Mouse (Mus musculus): ENCODE measurements at regions not wholly inside any gene's neighbourhood (a gene's known extent, or its start where the extent isn't known, plus 50 kb on each side); places are given as distances from the start of the nearest gene placed in this dataset.

GRCm38 (mm10) chr16:5787206-5787605 is 97.9 kb upstream of the Rbfox1 start:
- H3K9ac ChIP-seq (ENCODE audit: low read depth, low read length), result no peak overlapping the region
- H3K4me3 ChIP-seq (ENCODE audit: low read depth, low read length), result no peak overlapping the region
- no peaks in the 10 kb centered on the region for H3K9me3 ChIP-seq (replicated peaks; ENCODE audit: control insufficient read depth, low read length)
- no peaks in the 10 kb centered on the region for H3K36me3 ChIP-seq (ENCODE audit: control insufficient read depth, insufficient read depth, low read length)
- no peak for ATAC-seq (replicated peaks; ENCODE audit: insufficient number of reproducible peaks, low FRiP score, low TSS enrichment)
- no peaks in the 10 kb centered on the region for H3K27me3 ChIP-seq (ENCODE audit: control insufficient read depth, insufficient read depth, low read length)
- H3K27ac ChIP-seq (ENCODE audit: low read depth, low read length), result no peak overlapping the region
- no peaks in the 10 kb centered on the region for H3K4me1 ChIP-seq (ENCODE audit: control insufficient read depth, insufficient read depth, low read length)
- H3K4me2 ChIP-seq, result no peak overlapping the region

GRCm38 (mm10) chr16:5766771-5767421 is 118.3 kb upstream of the Rbfox1 start:
- Histone ChIP-seq H3K4me3 (ENCODE audit: low read depth, low read length) (no peak overlapping the region), H3K36me3 (ENCODE audit: control insufficient read depth, insufficient read depth, low read length) (no peaks in the 10 kb centered on the region), H3K27ac (ENCODE audit: low read depth, low read length) (no peak overlapping the region), H3K4me1 (ENCODE audit: control insufficient read depth, insufficient read depth, low read length) (no peaks in the 10 kb centered on the region), H3K27me3 (ENCODE audit: control insufficient read depth, insufficient read depth, low read length) (no peaks in the 10 kb centered on the region), H3K4me2 (no peak overlapping the region), H3K9ac (ENCODE audit: low read depth, low read length) (no peak overlapping the region), H3K9me3 (replicated peaks; ENCODE audit: control insufficient read depth, low read length) (no peaks in the 10 kb centered on the region)
- no peak for ATAC-seq (replicated peaks; ENCODE audit: insufficient number of reproducible peaks, low FRiP score, low TSS enrichment)
- WGBS (ENCODE audit: insufficient replicate concordance), result 75% methylated on average over 19 of the region's 19 CpGs

GRCm38 (mm10) chr16:5765143-5765542 is 120.0 kb upstream of the Rbfox1 start:
- H3K9ac ChIP-seq (ENCODE audit: low read depth, low read length), result no peak overlapping the region
- 23% methylated on average over 4 of the region's 4 CpGs for WGBS (ENCODE audit: insufficient replicate concordance)
- H3K9me3 ChIP-seq (replicated peaks; ENCODE audit: control insufficient read depth, low read length), result no peaks in the 10 kb centered on the region
- no peak for ATAC-seq (replicated peaks; ENCODE audit: insufficient number of reproducible peaks, low FRiP score, low TSS enrichment)
- no peaks in the 10 kb centered on the region for H3K4me1 ChIP-seq (ENCODE audit: control insufficient read depth, insufficient read depth, low read length)
- no peak overlapping the region for H3K27ac ChIP-seq (ENCODE audit: low read depth, low read length)
- H3K4me3 ChIP-seq (ENCODE audit: low read depth, low read length), result no peak overlapping the region
- H3K27me3 ChIP-seq (ENCODE audit: control insufficient read depth, insufficient read depth, low read length), result no peaks in the 10 kb centered on the region
- H3K36me3 ChIP-seq (ENCODE audit: control insufficient read depth, insufficient read depth, low read length), result no peaks in the 10 kb centered on the region
- H3K4me2 ChIP-seq, result no peak overlapping the region

GRCm38 (mm10) chr16:5760821-5761220 is 124.3 kb upstream of the Rbfox1 start:
- no peak overlapping the region for H3K4me3 ChIP-seq (ENCODE audit: low read depth, low read length)
- H3K9me3 ChIP-seq (replicated peaks; ENCODE audit: control insufficient read depth, low read length), result no peaks in the 10 kb centered on the region
- no peaks in the 10 kb centered on the region for H3K36me3 ChIP-seq (ENCODE audit: control insufficient read depth, insufficient read depth, low read length)
- no peak overlapping the region for H3K27ac ChIP-seq (ENCODE audit: low read depth, low read length)
- 82% methylated on average over 4 of the region's 4 CpGs for WGBS (ENCODE audit: insufficient replicate concordance)
- no peaks in the 10 kb centered on the region for H3K4me1 ChIP-seq (ENCODE audit: control insufficient read depth, insufficient read depth, low read length)
- H3K27me3 ChIP-seq (ENCODE audit: control insufficient read depth, insufficient read depth, low read length), result no peaks in the 10 kb centered on the region
- no peak overlapping the region for H3K9ac ChIP-seq (ENCODE audit: low read depth, low read length)
- no peak for ATAC-seq (replicated peaks; ENCODE audit: insufficient number of reproducible peaks, low FRiP score, low TSS enrichment)
- no peak overlapping the region for H3K4me2 ChIP-seq

GRCm38 (mm10) chr16:5759021-5759420 is 126.1 kb upstream of the Rbfox1 start:
- no peak for ATAC-seq (replicated peaks; ENCODE audit: insufficient number of reproducible peaks, low FRiP score, low TSS enrichment)
- Histone ChIP-seq H3K4me2 (no peak overlapping the region), H3K9me3 (replicated peaks; ENCODE audit: control insufficient read depth, low read length) (no peaks in the 10 kb centered on the region), H3K27ac (ENCODE audit: low read depth, low read length) (no peak overlapping the region), H3K4me3 (ENCODE audit: low read depth, low read length) (no peak overlapping the region), H3K36me3 (ENCODE audit: control insufficient read depth, insufficient read depth, low read length) (no peaks in the 10 kb centered on the region), H3K27me3 (ENCODE audit: control insufficient read depth, insufficient read depth, low read length) (no peaks in the 10 kb centered on the region), H3K4me1 (ENCODE audit: control insufficient read depth, insufficient read depth, low read length) (no peaks in the 10 kb centered on the region), H3K9ac (ENCODE audit: low read depth, low read length) (no peak overlapping the region)
- WGBS (ENCODE audit: insufficient replicate concordance), result 82% methylated on average over 2 of the region's 2 CpGs

- H3K4me2 ChIP-seq, result no peak overlapping the region
- H3K9me3 ChIP-seq (replicated peaks; ENCODE audit: control insufficient read depth, low read length), result no peaks in the 10 kb centered on the region
- no peak for ATAC-seq (replicated peaks; ENCODE audit: insufficient number of reproducible peaks, low FRiP score, low TSS enrichment)
- no peaks in the 10 kb centered on the region for H3K4me1 ChIP-seq (ENCODE audit: control insufficient read depth, insufficient read depth, low read length)
- H3K36me3 ChIP-seq (ENCODE audit: control insufficient read depth, insufficient read depth, low read length), result no peaks in the 10 kb centered on the region
- no peaks in the 10 kb centered on the region for H3K27me3 ChIP-seq (ENCODE audit: control insufficient read depth, insufficient read depth, low read length)
- no peak overlapping the region for H3K9ac ChIP-seq (ENCODE audit: low read depth, low read length)
- H3K27ac ChIP-seq (ENCODE audit: low read depth, low read length), result no peak overlapping the region
- H3K4me3 ChIP-seq (ENCODE audit: low read depth, low read length), result no peak overlapping the region
- 63% methylated on average over 4 of the region's 4 CpGs for WGBS (ENCODE audit: insufficient replicate concordance)
These were observed 142.2 kb upstream of the Rbfox1 start for GRCm38 (mm10) chr16:5742716-5743507.

GRCm38 (mm10) chr16:5740776-5741175 is 144.4 kb upstream of the Rbfox1 start:
- no peak overlapping the region for H3K4me3 ChIP-seq (ENCODE audit: low read depth, low read length)
- 66% methylated on average over 7 of the region's 7 CpGs for WGBS (ENCODE audit: insufficient replicate concordance)
- no peak overlapping the region for H3K9ac ChIP-seq (ENCODE audit: low read depth, low read length)
- no peaks in the 10 kb centered on the region for H3K9me3 ChIP-seq (replicated peaks; ENCODE audit: control insufficient read depth, low read length)
- no peak overlapping the region for H3K27ac ChIP-seq (ENCODE audit: low read depth, low read length)
- no peak overlapping the region for H3K4me2 ChIP-seq
- H3K4me1 ChIP-seq (ENCODE audit: control insufficient read depth, insufficient read depth, low read length), result no peaks in the 10 kb centered on the region
- ATAC-seq (replicated peaks; ENCODE audit: insufficient number of reproducible peaks, low FRiP score, low TSS enrichment), result no peak
- no peaks in the 10 kb centered on the region for H3K27me3 ChIP-seq (ENCODE audit: control insufficient read depth, insufficient read depth, low read length)
- no peaks in the 10 kb centered on the region for H3K36me3 ChIP-seq (ENCODE audit: control insufficient read depth, insufficient read depth, low read length)

GRCm38 (mm10) chr16:5733608-5734007 is 151.5 kb upstream of the Rbfox1 start:
- no peaks in the 10 kb centered on the region for H3K4me1 ChIP-seq (ENCODE audit: control insufficient read depth, insufficient read depth, low read length)
- WGBS (ENCODE audit: insufficient replicate concordance), result 54% methylated on average over 4 of the region's 4 CpGs
- no peak overlapping the region for H3K9ac ChIP-seq (ENCODE audit: low read depth, low read length)
- H3K27me3 ChIP-seq (ENCODE audit: control insufficient read depth, insufficient read depth, low read length), result no peaks in the 10 kb centered on the region
- no peak overlapping the region for H3K4me2 ChIP-seq
- ATAC-seq (replicated peaks; ENCODE audit: insufficient number of reproducible peaks, low FRiP score, low TSS enrichment), result no peak
- no peaks in the 10 kb centered on the region for H3K9me3 ChIP-seq (replicated peaks; ENCODE audit: control insufficient read depth, low read length)
- no peak overlapping the region for H3K4me3 ChIP-seq (ENCODE audit: low read depth, low read length)
- H3K36me3 ChIP-seq (ENCODE audit: control insufficient read depth, insufficient read depth, low read length), result no peaks in the 10 kb centered on the region
- no peak overlapping the region for H3K27ac ChIP-seq (ENCODE audit: low read depth, low read length)

- Histone ChIP-seq H3K4me3 (ENCODE audit: low read depth, low read length) (no peak overlapping the region), H3K9me3 (replicated peaks; ENCODE audit: control insufficient read depth, low read length) (no peaks in the 10 kb centered on the region), H3K4me2 (no peak overlapping the region), H3K36me3 (ENCODE audit: control insufficient read depth, insufficient read depth, low read length) (no peaks in the 10 kb centered on the region), H3K9ac (ENCODE audit: low read depth, low read length) (no peak overlapping the region), H3K4me1 (ENCODE audit: control insufficient read depth, insufficient read depth, low read length) (no peaks in the 10 kb centered on the region), H3K27me3 (ENCODE audit: control insufficient read depth, insufficient read depth, low read length) (no peaks in the 10 kb centered on the region), H3K27ac (ENCODE audit: low read depth, low read length) (no peak overlapping the region)
- ATAC-seq (replicated peaks; ENCODE audit: insufficient number of reproducible peaks, low FRiP score, low TSS enrichment), result no peak
These were observed 162.6 kb upstream of the Rbfox1 start for GRCm38 (mm10) chr16:5722506-5722905.
